8 mouse cellular contexts compared by ENCODE assay signal in genomic region chr16:4419546-4420297, GRCm38 (mm10). TPM values are rescaled to one million over a fixed set of nuclear protein-coding genes. Genes with fewer than 3 reads are reported as not detected.
DNase-seq lines count a peak whose midpoint lies in the region; ATAC-seq lines count a peak whose summit lies in the region.

No protein-coding gene starts in this region.

- H3K36me3 ChIP-seq in embryonic facial prominence, embryonic 15.5 days, result no peaks in the 10 kb centered on the region
- H3K36me3 ChIP-seq in megakaryocyte, embryonic 14.5 days (replicated peaks; ENCODE audit: low read length), result peaks cover 30% of the 10 kb centered on the region

- H3K27me3 ChIP-seq in embryonic facial prominence, embryonic 15.5 days, result peaks cover 8% of the 10 kb centered on the region
- no peaks in the 10 kb centered on the region for H3K27me3 ChIP-seq in megakaryocyte, embryonic 14.5 days (replicated peaks)

- H3K9me3 ChIP-seq in embryonic facial prominence, embryonic 15.5 days (replicated peaks), result no peaks in the 10 kb centered on the region
- H3K9me3 ChIP-seq in megakaryocyte, embryonic 14.5 days, result no peaks in the 10 kb centered on the region

- peak overlapping the region; percentile 84 for H3K27ac ChIP-seq in embryonic facial prominence, embryonic 15.5 days (replicated peaks)

- H3K4me1 ChIP-seq in embryonic facial prominence, embryonic 15.5 days, result peaks cover 39% of the 10 kb centered on the region
- H3K4me1 ChIP-seq in megakaryocyte, embryonic 14.5 days, result peaks cover 85% of the 10 kb centered on the region

- H3K4me2 ChIP-seq in embryonic facial prominence, embryonic 15.5 days (replicated peaks), result peak overlapping the region; percentile 94

- H3K9ac ChIP-seq in embryonic facial prominence, embryonic 15.5 days, result peak overlapping the region; percentile 71

- DNase-seq in embryo, embryonic 10 days (ENCODE audit: low spot score), result peak; percentile 54
- DNase-seq in embryo, embryonic 11 days, result no peak
- peak; percentile 69 to 75 for DNase-seq in adrenal gland, postnatal 36 days
- peak; percentile 64 for DNase-seq in heart, postnatal 4 days
- peak; percentile 40 to 51 for DNase-seq in layer of hippocampus, postnatal 25 days (ENCODE audit: extremely low spot score in 1 of 2, low spot score in 1 of 2)
- DNase-seq in spleen, postnatal 10 days (ENCODE audit: low spot score in 2 of 2), result peak; percentile 54 to 74

- peak; percentile 77 for ATAC-seq in embryonic facial prominence, embryonic 15.5 days (ENCODE audit: insufficient number of reproducible peaks, low FRiP score, low TSS enrichment, low read depth)

- WGBS in embryonic facial prominence, embryonic 15.5 days, result under 1% methylated on average over 83 of the region's 85 CpGs

- peak overlapping the region; percentile 75 for H3K4me3 ChIP-seq in embryonic facial prominence, embryonic 15.5 days (replicated peaks)
- peak overlapping the region; percentile 97 for H3K4me3 ChIP-seq in megakaryocyte, embryonic 14.5 days (replicated peaks)

RNA-seq across cellular contexts. Expression of gene Adcy9, which starts 0.6 kb away (rescaled TPM):
- 10 to 100 TPM; 55.5 to 76.6 TPM for total RNA-seq in adrenal gland, postnatal 36 days (2021)
- polyA plus RNA-seq in embryonic facial prominence, embryonic 15.5 days (2015; fragmentation: Nextera tagmentation; extraction: Ambion mirVana), result 2.0 and 2.2 TPM in 2 replicates
- 10 to 100 TPM; 15.2 to 18.0 TPM for total RNA-seq in heart, postnatal 4 days (2021)
- total RNA-seq in layer of hippocampus, postnatal 25 days (2021), result 10 to 100 TPM; 92.5 to 98.5 TPM
- 1.9 and 3.5 TPM in 2 replicates for polyA plus RNA-seq in megakaryocyte, embryonic 14.5 days (2012; ENCODE audit: insufficient read depth, low replicate concordance)
